Mouse (Mus musculus) urinary bladder, postnatal 4 days (tissue): Measurements from ENCODE around the gene Dhrs4.

Source experiments
- DNase-seq, 2 experiments: peaks; one replicate each; pipeline ENCODE4 v3.0.0; 2021 to 2022; ENCODE audit warnings: low spot score in 2 of 2

Gene Dhrs4

DNA sequence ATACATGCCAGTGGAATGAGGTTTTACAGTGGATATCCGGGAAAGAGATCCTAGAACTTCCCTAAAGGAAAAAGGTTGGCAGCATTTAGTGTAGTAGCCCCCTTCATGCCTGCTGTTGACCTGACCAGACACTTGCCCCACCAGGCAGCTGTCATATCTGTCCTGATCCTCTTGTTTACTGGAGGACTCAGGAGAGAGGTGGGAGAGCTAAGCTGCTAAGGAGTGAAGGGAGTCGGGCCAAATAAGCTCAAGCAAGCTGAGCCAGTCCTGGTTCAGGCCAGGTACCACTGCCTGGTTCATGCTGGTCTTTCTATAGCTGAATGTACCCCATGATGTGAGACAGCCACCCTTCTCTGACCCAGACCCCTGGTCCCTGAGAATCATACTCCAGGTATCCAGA lies 48.1 kb downstream of the Dhrs4 start:
- no peak for DNase-seq

DNA sequence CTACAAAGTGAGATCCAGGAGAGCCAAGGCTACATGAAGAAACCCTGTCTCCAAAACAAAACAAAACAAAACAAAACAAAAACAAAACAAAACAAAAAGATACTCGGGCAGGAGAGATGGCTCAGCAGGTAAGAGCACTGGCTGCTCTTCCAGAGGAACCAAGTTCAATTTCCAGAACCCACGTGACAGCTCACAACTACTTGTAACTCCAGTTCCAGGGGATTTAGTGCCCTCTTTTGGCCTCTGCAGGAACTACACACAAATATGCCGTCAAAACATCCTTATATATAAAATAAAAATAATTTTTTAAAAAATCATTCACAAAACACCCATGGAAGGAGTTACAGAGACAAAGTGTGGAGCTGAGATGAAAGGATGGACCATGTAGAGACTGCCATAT lies 49.4 kb downstream of the Dhrs4 start:
- DNase-seq, result no peak

DNA sequence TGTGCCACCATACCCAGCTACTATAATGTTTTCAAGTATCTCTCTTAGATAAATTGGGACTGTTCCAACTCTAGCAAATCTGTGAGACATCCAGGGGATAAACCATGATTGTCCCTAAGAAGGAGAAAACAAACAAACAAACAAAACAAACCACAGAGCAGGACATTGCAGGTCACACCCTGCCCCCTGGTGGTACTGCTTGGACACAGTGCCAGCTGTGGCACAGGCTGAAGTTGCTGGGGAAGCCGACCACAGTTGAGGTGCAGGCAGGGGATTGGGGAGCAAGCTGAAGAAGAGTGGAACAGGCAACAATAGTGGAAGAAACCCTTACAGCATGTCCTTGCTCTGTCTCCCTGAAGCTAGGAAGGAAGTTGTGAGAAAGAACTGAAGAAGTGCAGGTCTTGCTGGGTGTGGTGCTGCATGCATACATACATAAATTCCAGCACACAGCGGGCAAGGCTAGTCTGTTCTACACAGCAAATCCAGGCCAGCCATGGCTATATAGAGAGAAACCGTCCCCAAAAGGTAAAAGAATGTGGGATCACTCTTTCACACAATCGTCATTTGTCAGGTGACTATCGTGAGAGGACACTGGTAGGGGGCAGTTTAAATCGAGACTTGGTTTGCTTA lies 57.7 kb downstream of the Dhrs4 start:
- DNase-seq, result no peak
